Mouse (Mus musculus) spleen, postnatal 14 days (tissue): ENCODE data around the gene Cxcr4.
A peak's percentile ranks its signal among the peaks of the same experiment; 100 is the strongest.
"Not testable (repeated sequence)": the region's sequence is repeated elsewhere in the genome, so short reads cannot be mapped to it uniquely, and the experiment has no call there.

Experiments used
- DNase-seq, 2 experiments: peaks; one replicate each; pipeline ENCODE4 v3.0.0; 2021 to 2022; ENCODE audit warnings: low spot score in 2 of 2

Gene Cxcr4

DNA sequence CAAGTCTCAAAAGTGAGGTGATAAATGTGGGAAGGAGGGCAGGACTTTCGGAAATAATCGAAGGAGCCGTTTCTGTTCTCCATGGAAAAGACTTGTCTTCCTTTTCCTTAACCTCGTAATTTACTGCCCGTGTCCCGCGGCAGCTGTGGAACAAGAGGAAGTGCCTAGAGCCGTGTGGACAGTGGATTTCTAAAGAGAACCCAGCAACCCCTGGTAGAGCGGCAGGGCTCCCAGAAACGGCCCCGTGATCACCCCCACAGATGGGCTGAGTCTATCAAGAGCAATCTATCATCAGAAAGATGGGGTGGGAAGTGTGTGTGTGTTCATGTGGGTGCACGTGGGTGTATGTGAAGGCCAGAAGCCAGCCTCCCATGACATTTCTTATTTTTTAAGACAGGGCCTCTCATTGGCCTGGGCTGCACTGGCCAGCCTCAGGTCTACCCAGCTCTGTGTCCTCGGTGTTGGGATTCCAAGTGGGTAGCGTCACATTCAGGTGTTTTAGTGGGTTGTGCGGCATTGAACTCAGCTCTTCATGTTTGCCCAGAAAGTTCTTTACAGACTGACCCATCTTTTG is 5.2 kb upstream of the Cxcr4 start:
- no peak for DNase-seq

DNA sequence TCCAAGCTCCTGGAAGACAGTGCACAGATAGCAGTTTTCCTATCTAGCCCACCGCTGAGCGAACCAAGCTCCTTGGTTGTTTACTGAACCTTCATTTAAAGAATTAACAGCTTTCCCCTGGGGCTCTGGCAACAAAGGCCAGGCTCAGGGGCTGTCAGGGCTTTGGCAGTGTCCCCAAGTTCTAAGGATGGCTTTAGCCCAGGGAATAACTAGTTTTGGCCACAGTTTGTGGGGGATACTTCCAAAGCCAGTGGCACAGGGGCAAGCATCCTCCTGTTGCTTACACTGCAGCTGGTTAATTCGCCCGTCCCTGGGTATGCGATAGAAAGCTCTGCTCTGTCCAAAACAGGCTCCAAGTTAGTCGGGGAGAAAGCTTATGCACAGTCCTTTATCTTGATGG is 3.4 kb upstream of the Cxcr4 start:
- no peak for DNase-seq

DNA sequence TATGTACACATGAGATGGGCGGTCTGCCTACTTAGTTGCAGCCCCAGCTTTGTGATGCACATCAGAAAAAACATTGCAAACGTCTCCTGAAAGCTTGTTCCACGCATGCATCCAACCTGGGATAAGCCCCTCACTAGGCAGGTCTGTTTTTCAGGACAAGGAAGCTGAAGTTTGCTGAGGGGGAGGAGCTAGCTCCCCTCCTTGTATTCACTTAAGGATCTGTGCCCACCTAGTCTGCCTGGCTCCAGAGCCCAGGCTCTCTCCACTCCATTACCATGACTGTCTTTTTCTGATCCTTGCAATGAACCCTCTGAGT is 3.0 kb upstream of the Cxcr4 start:
- DNase-seq = no peak

DNA sequence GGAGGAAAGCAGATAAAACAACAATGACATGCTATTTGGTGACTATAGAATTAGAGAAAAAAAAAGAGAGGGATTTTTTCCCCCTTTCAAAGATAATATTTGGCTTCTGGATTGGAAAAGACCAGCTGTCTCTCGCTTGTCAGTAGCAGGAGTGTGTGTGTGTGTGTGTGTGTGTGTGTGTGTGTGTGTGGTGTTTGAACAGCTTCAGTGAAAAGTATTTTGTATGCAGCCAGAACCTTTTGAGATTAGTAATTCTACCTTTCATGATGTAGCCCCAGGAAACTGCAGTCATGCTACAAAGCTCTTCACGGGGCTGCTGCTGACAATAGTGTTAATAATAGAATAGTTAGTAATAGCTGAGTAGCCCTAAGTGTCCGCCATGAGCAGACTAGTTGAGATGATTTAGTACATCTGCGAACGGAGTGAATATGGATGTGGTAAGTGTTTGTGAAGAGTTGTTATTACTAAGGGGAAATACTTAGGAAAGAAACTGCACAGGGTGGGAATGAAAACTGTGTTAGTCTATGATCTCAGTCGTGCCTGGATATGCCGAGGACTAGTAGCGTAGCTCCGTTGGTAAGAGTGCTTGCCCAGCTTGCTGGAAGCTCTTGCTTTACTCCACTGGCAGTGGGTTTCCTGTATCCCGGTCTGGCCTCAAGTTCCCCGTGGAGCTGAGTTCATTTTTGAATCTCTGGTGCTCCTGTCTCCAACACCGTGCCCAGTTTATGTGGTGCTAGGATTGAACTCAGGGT is 2.4 kb upstream of the Cxcr4 start:
- no peak for DNase-seq

DNA sequence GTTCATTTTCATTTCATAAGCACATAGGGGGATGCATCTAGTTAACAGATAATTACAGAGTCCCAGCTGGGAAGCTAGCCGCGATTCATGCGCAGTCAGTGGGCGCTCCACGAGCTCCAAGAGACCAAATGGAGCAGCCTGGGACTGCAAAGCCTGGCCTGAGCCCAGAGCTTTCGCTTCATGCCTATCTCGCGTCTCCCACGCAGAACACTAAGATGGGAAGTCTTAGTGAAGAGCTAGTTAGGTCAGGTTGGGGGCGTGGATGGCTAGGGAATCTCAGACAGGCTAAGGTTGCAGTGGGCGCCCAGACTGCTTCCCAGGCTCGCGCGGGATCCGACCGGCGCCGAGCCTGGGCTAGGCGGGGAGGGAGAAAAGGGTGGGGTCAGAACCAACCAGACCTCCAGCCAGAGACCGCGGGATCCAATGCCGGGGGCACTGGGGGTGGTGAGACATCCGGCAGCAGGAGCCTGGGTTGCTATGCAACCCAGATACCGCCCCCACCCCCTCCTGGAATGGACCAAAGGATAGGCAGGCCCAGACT is 938 bp upstream of the Cxcr4 start:
- DNase-seq = no peak

DNA sequence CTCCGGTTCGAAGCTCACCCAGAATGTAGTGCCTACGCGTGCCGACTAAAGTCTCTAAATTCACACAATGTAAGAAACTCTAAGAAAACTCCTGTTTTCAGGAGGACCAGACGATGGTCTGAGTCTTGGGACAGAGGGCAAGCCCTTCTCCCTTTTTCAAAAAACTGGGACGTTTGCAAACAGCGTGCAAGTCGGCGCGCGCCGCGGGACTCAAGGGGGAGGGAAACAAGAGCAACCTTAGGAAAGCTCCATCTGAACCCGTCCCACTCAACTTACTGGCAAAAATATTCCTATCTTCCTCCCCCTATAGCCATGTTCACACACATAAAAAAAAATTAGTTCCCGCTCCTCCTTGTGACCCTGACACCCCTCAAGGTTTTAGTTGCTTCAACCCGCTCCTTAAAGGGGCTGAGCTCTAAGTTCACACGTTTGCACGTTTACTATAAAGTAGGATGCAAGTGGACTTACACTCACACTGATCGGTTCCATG is 327 bp downstream of the Cxcr4 start:
- DNase-seq = peak; percentile 28 to 49

DNA sequence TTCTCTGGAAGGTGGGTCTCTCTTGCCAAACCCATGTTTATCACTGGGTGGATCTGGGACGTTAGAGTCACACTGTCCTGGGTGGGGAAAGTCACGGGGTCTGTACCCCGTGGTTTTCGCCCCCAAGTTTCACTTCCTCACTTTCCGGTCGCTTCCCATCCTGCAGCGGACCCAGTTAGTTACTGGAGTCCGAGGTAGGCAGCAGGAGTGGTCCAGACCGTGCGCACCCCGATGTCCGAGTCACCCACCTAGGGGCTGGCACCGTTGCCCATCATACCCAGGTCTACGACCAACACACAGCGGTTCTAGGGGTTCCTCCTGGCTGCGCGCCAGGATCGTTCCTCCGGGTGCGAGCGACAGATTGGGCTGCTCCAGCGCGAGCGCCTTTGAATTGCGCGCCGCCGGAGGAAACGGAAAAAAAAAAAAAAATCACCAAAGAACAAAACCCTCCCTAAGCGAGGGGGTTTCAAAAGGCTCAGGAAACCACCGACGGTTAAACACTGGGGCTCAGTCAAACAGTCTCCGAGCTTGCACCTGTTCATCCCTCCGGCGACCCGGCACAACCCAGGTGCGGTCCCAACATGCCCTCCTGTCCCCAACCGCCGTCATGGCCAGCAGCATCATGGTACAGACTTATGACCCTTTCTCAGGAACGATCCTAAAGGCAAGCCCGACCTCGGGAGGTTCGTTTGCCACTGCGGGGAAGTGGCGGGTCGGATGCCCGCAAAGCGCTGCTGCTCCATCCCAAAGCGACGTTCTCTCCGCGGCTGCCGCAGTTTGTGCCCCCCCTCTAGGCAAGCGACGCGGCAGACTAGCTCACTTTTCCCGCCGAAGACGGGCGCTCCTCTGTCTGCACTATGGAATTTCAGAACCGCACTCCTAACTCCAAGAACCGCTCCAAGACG is 1.0 kb downstream of the Cxcr4 start:
- peak; percentile 66 to 78 for DNase-seq

DNA sequence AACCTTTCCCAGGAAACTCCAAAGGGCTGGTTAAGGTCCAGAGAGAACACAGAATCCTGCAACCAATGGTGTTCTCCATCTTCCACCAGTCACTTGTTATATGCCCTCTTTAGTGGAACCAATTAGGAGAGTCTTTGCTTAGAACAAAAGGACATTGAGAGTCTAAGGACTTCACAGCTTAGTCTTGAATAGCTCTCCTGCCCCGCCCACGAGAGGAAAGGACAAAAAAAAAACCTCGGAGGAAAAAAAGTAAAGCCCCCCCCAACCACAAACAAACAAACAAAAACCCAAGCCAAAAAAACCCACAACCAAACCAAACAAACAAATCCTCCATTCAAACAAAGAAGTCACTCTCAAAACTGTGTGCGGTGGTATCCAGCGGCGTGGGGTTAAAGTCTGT is 2.1 kb downstream of the Cxcr4 start:
- DNase-seq = no peak

DNA sequence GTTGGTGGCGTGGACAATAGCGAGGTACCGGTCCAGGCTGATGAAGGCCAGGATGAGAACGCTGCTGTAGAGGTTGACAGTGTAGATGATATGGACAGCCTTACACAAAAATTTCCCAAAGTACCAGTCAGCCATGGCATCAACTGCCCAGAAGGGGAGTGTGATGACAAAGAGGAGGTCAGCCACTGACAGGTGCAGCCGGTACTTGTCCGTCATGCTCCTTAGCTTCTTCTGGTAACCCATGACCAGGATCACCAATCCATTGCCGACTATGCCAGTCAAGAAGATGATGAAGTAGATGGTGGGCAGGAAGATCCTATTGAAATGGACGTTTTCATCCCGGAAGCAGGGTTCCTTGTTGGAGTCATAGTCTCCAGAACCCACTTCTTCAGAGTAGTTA is 2.6 kb downstream of the Cxcr4 start:
- no peak for DNase-seq

DNA sequence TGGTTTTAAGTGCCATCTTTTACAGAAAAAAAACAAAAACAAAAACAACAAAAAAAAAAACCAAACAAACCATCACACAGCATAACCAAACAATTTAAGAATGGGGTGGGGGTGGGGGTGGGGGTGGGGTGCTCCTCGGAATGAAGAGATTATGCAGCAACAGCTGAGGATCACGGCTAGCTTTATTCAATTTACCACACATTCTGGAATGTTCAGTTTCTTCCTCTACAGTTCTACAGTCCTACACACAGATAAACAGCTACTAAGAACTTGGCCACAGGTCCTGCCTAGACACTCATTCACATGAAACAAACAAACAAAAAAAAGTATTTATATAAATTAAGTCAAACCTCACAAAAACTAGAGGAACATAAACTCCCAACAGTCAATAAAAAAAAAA is 3.8 kb downstream of the Cxcr4 start:
- DNase-seq = no peak

DNA sequence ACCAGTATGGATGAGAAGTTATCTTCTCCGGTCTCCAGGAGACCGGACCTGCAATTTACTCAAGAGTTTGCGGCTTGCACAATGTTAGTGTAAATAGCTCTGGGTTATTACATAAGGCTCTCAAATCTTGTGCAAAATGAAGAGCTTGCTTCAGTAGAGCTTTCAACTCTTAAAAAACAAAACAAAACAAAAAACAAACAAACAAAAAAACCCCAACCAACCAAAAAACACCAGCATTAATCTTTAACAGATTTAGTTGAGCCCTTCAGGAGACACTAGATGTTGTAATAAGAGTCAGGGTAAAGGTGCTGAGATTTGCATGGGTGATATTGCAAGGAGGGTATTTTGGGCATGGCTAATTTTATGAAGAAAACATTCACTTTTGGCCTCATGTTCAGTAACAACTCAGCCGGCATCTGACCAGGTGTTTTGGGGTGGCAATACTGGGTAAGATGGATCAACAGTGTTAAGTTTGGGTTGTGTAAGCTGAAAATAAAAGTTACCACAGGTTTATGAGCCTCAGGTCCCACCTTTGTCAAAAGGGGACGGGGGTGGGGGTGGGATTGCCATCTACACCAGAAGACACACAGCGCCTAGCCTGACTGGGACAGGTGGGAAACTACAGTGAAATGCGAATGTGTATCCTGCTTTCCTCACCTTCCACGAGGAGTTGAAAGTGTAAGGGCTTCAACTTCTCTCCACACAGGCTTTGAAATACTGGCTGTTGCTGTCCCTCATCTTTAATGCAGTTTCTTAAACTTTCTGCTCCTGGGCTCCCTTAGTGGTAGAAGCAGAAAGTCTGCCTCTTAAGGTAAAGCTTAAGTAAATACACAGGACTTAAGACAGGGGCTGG is 4.9 kb downstream of the Cxcr4 start:
- DNase-seq = no peak

DNA sequence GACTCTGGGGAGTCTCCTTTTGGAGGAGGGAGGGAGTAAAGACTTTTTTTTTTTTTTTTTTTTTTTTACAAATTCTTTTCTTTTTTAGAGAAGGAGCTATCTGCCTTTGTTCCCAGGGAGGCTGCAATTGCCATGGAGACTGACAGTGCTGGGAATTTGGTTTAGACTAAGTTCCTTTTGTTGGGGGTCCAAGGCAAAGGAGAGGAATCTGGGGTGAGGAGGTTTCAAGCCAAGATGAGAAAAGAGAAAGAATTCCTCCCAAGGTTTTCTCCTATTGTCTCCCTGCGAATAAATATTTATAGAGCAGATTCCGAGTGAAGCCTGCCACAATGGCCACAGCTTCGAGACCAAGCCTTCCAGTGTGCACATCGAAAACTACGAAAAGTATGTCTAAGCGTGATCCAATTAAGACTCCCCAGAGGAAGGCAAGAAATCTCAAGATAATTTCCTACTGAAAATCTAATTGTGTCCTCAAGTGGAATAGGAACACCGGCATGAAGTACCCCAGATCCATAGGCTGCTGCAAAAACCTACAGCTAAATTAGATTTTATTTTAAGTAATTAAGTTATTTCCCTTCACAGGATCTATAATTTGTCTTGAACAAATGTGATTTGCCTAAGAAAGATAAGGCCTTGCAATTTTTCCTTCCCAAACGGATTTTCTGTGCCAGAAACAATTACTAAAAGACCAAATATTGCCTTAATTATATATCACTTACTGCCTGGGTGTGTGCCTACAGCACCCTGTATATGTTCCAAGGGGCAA is 5.7 kb downstream of the Cxcr4 start:
- no peak for DNase-seq

DNA sequence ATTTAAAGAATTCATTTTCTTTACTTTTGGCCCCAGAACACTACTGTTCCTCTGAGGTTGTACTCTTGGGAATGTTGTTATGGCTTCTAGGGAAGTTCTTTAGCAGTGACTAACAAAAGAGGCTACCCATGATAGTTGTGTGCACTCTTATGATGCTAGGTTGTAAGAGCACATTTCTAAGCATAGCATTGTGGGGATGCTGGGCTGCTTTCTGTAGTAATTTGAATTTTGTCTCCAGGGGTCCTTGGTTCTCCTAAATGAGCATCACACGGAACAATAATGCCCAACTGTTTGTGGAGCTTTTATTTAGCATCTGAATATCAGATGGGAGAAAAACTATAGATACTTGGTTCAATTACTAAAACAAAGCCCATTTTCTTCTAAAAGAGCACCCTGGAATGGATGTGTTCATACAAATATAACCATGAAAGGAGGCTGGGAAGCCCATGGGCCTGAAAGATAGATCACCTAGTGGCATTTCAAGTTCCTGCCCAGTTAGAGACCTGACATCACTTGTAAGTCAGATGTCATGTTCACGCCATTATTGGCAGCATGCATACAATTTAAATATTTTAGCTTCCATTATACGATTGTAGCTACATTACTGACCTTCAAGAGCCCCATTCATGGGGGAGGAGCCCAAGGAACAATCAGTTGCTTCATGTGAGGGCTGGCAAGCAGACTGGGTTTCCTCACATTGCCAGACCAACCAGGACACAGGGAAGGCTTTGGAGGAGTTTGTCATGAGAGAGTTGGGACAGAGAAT is 6.5 kb downstream of the Cxcr4 start:
- DNase-seq = no peak

DNA sequence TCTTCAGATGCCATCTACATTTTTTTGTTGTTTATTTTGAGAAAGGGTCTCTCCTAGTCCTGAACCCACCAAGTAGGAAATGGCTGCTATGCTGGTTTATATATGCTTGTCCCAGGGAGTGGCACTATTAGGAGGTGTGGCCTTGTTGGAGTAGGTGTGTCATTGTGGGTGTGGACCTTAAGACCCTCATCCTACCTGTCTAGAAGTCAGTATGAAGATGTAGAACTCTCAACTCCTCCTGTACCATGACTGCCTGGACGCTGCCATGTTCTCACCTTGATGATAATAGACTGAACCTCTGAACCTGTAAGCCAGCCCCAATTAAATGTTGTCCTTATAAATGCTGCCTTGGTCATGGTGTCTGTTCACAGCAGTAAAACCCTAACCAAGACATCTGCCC is 7.4 kb downstream of the Cxcr4 start:
- not testable (repeated sequence) for DNase-seq

DNA sequence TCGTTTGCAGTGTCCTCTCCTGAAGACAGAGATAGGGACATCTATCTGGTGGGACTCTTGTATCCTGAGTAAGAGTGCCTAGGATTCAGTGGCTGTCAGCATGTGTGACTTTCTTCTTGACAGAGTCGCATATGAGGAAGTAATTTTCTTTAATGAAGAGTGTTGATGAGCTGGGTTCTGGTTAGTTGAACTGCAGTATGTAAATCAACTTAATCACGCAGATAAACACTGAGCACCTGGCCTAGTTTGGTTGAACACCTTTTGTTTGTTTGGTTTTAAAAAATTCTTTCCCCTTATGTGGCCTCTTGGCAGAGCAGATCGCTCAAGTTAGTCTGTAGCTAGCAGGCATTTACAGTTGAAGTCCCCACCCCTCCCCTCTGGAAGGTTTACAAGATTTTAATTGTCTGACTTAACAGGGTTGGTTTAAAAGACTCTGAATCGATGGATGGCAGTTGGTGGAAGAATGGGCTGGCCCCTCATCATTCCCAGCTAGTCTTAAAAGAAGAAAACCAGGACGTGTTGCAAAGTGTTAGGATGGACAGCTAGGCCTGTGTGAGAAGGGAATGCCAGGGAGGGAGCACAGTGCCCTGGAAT is 8.7 kb downstream of the Cxcr4 start:
- DNase-seq = no peak

DNA sequence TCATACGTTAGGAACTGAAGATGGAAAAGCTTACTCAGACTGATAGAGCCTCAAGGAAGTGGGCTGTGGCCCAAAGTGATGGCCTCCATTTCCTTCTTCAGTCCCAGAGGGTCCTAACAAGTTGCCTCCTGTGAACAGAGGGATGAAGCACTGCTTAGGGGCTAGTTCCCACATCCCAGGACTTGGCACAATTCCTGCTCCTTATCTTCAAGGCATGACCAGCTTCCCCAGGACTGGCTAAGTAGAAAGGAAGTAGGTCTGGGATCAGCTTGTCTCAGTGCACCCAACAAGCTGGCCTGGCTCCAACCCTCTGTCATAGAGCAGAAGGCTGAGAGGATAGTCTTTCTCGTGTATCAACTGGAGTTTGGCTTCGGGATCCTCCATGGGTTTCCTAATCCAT is 11.8 kb downstream of the Cxcr4 start:
- DNase-seq = no peak

DNA sequence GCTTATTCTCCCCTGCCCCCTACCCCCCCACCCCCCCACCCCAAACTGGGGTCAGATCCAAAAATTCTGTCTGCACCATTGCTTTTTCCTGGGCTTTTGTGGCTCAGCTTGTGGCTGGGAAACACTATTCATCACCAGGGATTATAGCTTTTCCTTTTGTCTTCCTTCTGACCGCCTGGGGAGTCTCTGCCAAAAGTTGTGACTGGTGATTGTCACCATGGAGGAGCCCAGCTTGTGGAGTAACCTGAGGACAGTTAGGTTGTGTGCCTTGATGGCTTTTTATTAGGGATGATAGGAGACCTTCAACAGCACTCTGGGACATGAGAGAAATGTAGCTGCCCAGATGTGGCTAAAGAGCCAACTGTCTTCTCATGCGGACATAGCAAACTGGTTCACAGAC is 13.6 kb downstream of the Cxcr4 start:
- DNase-seq = no peak

DNA sequence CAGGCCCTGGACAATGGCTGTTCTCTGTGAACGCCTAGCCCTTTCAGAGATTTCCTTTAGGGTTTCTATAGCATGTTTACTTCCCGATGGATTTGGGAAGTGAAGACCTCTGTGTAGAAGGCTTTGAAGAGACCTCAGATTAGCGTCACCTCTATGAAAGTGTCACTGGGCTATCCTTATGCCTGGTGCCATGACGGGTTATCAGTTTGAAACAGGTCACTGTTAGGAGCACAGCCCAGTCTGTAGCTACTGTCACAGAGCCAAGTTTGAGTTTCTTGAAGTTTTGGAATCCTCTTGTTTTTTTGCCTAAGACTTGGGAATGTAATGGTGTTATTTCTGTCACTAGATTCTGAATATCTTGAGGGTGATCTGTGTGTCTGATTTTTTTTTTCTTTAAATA is 17.0 kb downstream of the Cxcr4 start:
- DNase-seq = no peak

DNA sequence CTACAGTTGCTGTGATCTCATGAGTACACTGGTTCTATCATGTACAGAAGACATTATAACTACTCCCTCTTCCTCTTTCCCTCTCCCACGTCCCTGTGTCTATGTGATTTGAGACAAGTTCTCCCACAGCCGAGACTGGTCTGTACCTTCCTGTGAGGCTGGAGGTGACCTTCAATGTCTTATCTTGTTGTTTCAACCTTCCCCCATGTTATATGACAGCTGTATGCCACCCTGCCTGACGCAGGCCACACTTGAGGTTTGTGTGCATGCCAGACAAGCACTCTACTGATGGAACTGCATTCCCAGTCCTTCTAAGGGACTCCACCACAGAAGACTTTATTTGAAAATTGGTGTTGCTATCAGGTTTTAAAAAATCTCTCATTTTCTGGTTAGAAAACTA is 21.1 kb downstream of the Cxcr4 start:
- no peak for DNase-seq
